ENCODE assay signal across 12 mouse cellular contexts in genomic region chr1:37288941-37289340, GRCm38 (mm10).
"Had no signal": no experiment of that assay in that cellular context is flagged by ENCODE, and none has a peak within 500 bp of the region (broad histone marks: within the 10 kb centered on the region; RNA-seq: fewer than 3 reads in every experiment).

No protein-coding gene starts in this region.

- H3K4me2 ChIP-seq: intestine, embryonic 15.5 days; limb, embryonic 12.5 days; liver, embryonic 13.5 days; lung, embryonic 15.5 days; neural tube, embryonic 15.5 days had no signal

- H3K4me3 ChIP-seq: intestine, embryonic 15.5 days; limb, embryonic 12.5 days; liver, embryonic 13.5 days; lung, embryonic 15.5 days; myocyte; neural tube, embryonic 15.5 days had no signal

- H3K4me1 ChIP-seq: intestine, embryonic 15.5 days; limb, embryonic 12.5 days; liver, embryonic 13.5 days; lung, embryonic 15.5 days had no signal

- ATAC-seq: intestine, embryonic 15.5 days; liver, postnatal 0 days had no signal

- DNase-seq: kidney, adult 18-20 months; kidney, postnatal 10 days; kidney, postnatal 4 days; liver; liver, embryonic 13.5 days; liver, postnatal 0 days; thymus, postnatal 36 days had no signal

- H3K36me3 ChIP-seq: intestine, embryonic 15.5 days; limb, embryonic 12.5 days; liver, embryonic 13.5 days; lung, embryonic 15.5 days; neural tube, embryonic 15.5 days had no signal

- H3K9ac ChIP-seq: intestine, embryonic 15.5 days; limb, embryonic 12.5 days; liver, embryonic 13.5 days; liver, postnatal 0 days; lung, embryonic 15.5 days; neural tube, embryonic 15.5 days had no signal

- H3K27me3 ChIP-seq: intestine, embryonic 15.5 days; limb, embryonic 12.5 days; liver, embryonic 13.5 days; lung, embryonic 15.5 days; neural tube, embryonic 15.5 days had no signal

- H3K9me3 ChIP-seq: intestine, embryonic 15.5 days; liver, embryonic 13.5 days; lung, embryonic 15.5 days; neural tube, embryonic 15.5 days had no signal

- H3K27ac ChIP-seq: intestine, embryonic 15.5 days; limb, embryonic 12.5 days; liver, embryonic 13.5 days; lung, embryonic 15.5 days had no signal
